Mouse (Mus musculus): Measurements from ENCODE around the gene Sec11a. TPM values are rescaled to one million over a fixed set of nuclear protein-coding genes. Genes with fewer than 3 reads are reported as not detected.
A peak's percentile ranks its signal among the peaks of the same experiment; 100 is the strongest.

Gene Sec11a
- total RNA-seq, 1 experiment from 2014 or later, result 424 TPM

- no peak for ATAC-seq (replicated peaks in 1 of 2; ENCODE audit: insufficient read depth in 1 of 2, low FRiP score in 2 of 2, low TSS enrichment in 1 of 2, low read depth in 1 of 2, poor library complexity in 2 of 2, severe bottlenecking in 2 of 2)
Observed at GRCm38 (mm10) chr7:80875727-80876126, 71.9 kb downstream of the Sec11a start.

GRCm38 (mm10) chr7:80873631-80874030 is 73.9 kb downstream of the Sec11a start:
- ATAC-seq (replicated peaks in 1 of 2; ENCODE audit: insufficient read depth in 1 of 2, low FRiP score in 2 of 2, low TSS enrichment in 1 of 2, low read depth in 1 of 2, poor library complexity in 2 of 2, severe bottlenecking in 2 of 2), result no peak

GRCm38 (mm10) chr7:80873038-80873437 is 74.5 kb downstream of the Sec11a start:
- peak; percentile 53 to 62 for ATAC-seq (replicated peaks in 1 of 2; ENCODE audit: insufficient read depth in 1 of 2, low FRiP score in 2 of 2, low TSS enrichment in 1 of 2, low read depth in 1 of 2, poor library complexity in 2 of 2, severe bottlenecking in 2 of 2)

- ATAC-seq (replicated peaks in 1 of 2; ENCODE audit: insufficient read depth in 1 of 2, low FRiP score in 2 of 2, low TSS enrichment in 1 of 2, low read depth in 1 of 2, poor library complexity in 2 of 2, severe bottlenecking in 2 of 2), result no peak
Observed at GRCm38 (mm10) chr7:80868686-80869085, 78.9 kb downstream of the Sec11a start.

- ATAC-seq (replicated peaks in 1 of 2; ENCODE audit: insufficient read depth in 1 of 2, low FRiP score in 2 of 2, low TSS enrichment in 1 of 2, low read depth in 1 of 2, poor library complexity in 2 of 2, severe bottlenecking in 2 of 2), result no peak
Observed at GRCm38 (mm10) chr7:80866514-80867147, 80.9 kb downstream of the Sec11a start.

- ATAC-seq (replicated peaks in 1 of 2; ENCODE audit: insufficient read depth in 1 of 2, low FRiP score in 2 of 2, low TSS enrichment in 1 of 2, low read depth in 1 of 2, poor library complexity in 2 of 2, severe bottlenecking in 2 of 2), result no peak
Observed at GRCm38 (mm10) chr7:80865521-80865920, 82.1 kb downstream of the Sec11a start.

- ATAC-seq (replicated peaks in 1 of 2; ENCODE audit: insufficient read depth in 1 of 2, low FRiP score in 2 of 2, low TSS enrichment in 1 of 2, low read depth in 1 of 2, poor library complexity in 2 of 2, severe bottlenecking in 2 of 2), result peak; percentile 78 to 79
Observed at GRCm38 (mm10) chr7:80864831-80865230, 82.7 kb downstream of the Sec11a start.

- no peak for ATAC-seq (replicated peaks in 1 of 2; ENCODE audit: insufficient read depth in 1 of 2, low FRiP score in 2 of 2, low TSS enrichment in 1 of 2, low read depth in 1 of 2, poor library complexity in 2 of 2, severe bottlenecking in 2 of 2)
Observed at GRCm38 (mm10) chr7:80864151-80864550, 83.4 kb downstream of the Sec11a start.

- no peak for ATAC-seq (replicated peaks in 1 of 2; ENCODE audit: insufficient read depth in 1 of 2, low FRiP score in 2 of 2, low TSS enrichment in 1 of 2, low read depth in 1 of 2, poor library complexity in 2 of 2, severe bottlenecking in 2 of 2)
Observed at GRCm38 (mm10) chr7:80863520-80863919, 84.1 kb downstream of the Sec11a start.

- peak; percentile 14 to 38; a peak in 2 of 4 replicates for ATAC-seq (replicated peaks in 1 of 2; ENCODE audit: insufficient read depth in 1 of 2, low FRiP score in 2 of 2, low TSS enrichment in 1 of 2, low read depth in 1 of 2, poor library complexity in 2 of 2, severe bottlenecking in 2 of 2)
Observed at GRCm38 (mm10) chr7:80862475-80862874, 85.1 kb downstream of the Sec11a start.

GRCm38 (mm10) chr7:80860729-80861274 is 86.8 kb downstream of the Sec11a start, which contains the start of gene Zscan2:
Zscan2 (plus strand) TSS chr7:80860920.
- ATAC-seq (replicated peaks in 1 of 2; ENCODE audit: insufficient read depth in 1 of 2, low FRiP score in 2 of 2, low TSS enrichment in 1 of 2, low read depth in 1 of 2, poor library complexity in 2 of 2, severe bottlenecking in 2 of 2), result peak; percentile 84 to 90

GRCm38 (mm10) chr7:80860227-80860626 is 87.4 kb downstream of the Sec11a start:
- peak; percentile 47 to 50; a peak in 3 of 4 replicates for ATAC-seq (replicated peaks in 1 of 2; ENCODE audit: insufficient read depth in 1 of 2, low FRiP score in 2 of 2, low TSS enrichment in 1 of 2, low read depth in 1 of 2, poor library complexity in 2 of 2, severe bottlenecking in 2 of 2)

- peak; percentile 64 to 73 for ATAC-seq (replicated peaks in 1 of 2; ENCODE audit: insufficient read depth in 1 of 2, low FRiP score in 2 of 2, low TSS enrichment in 1 of 2, low read depth in 1 of 2, poor library complexity in 2 of 2, severe bottlenecking in 2 of 2)
Observed at GRCm38 (mm10) chr7:80857181-80857580, 90.4 kb downstream of the Sec11a start.

- ATAC-seq (replicated peaks in 1 of 2; ENCODE audit: insufficient read depth in 1 of 2, low FRiP score in 2 of 2, low TSS enrichment in 1 of 2, low read depth in 1 of 2, poor library complexity in 2 of 2, severe bottlenecking in 2 of 2), result no peak
Observed at GRCm38 (mm10) chr7:80855316-80855715, 92.3 kb downstream of the Sec11a start.

Other genes with a start within 250 kb of the Sec11a start
- gene Iqgap1, start 121.8 kb downstream of the Sec11a start, total RNA-seq (2017), result 141 and 147 TPM in 2 replicates
- 24.0 TPM in 2 replicates for gene Zscan2, start 86.9 kb downstream of the Sec11a start, total RNA-seq (2017)
- 20.4 and 35.8 TPM in 2 replicates for gene Wdr73, start 46.5 kb downstream of the Sec11a start, total RNA-seq (2017)
- 1.6 TPM in 1 of 2 replicates, not detected in the other for gene Nmb, start 42.7 kb downstream of the Sec11a start, total RNA-seq (2017)
- 20.9 and 41.5 TPM in 2 replicates for gene Zfp592, start 45.9 kb upstream of the Sec11a start, total RNA-seq (2017)
- 4.1 and 4.3 TPM in 2 replicates for gene Alpk3, start 109.8 kb upstream of the Sec11a start, total RNA-seq (2017)
- gene Slc28a1, start 167.0 kb upstream of the Sec11a start, total RNA-seq (2017), result not detected in 2 replicates